Mouse (Mus musculus): ENCODE results near the gene Foxred1. TPM values are rescaled to one million over a fixed set of nuclear protein-coding genes. Genes with fewer than 3 reads are reported as not detected.

Gene Foxred1
- total RNA-seq (2014; fragmentation: Nextera tagmentation): 29.5 and 36.4 TPM in 2 replicates
- 37.9 and 52.0 TPM in 2 replicates for total RNA-seq (2017)

DNA sequence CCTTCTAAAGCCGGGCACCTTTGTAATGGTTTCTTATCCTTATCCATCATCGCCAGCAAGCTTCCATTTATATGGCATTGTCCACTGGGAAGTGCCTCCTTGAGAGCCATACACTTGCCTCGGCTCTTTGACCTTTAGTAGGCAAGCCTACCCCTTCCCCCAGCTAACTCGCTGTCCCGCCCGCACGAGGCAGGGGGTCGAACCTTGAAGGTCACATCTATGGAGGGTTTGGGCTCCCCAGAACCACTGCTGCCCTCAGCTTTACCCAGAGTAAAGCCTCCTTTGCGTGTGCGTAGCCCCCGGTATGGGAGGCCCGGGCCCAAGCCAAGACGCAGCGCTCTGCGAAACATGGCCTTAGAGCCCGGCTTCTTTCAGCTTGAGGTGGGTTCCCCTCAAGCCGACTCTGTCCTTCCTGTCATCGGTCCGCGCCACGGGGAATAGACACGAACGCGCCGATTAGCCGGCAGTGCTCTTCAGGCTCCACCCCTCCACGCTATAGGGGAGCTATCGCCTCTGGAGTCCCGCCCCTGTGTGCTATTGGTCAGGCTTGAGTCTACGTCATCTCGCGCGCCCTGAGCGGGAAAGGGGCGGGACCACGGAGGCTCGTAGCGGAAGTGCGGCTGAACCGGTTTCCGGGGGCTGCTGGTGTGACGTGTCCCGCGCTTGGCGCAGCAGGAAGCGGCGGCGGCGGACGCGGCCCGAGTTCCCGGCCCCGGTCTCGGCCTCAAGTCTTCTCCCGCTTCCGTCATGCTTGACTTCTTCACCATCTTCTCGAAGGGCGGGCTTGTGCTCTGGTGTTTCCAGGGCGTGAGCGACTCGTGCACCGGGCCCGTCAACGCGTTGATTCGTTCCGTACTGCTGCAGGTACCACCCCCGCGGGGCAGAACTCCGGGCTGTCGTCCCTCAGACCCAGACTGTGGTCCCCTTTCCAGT lies at the start of gene Foxred1:
Gene Foxred1 (minus strand): TSS at position 514 of the 933 bp plus-strand sequence.
- peak; percentile 98 for ATAC-seq (replicated peaks; ENCODE audit: low FRiP score, low TSS enrichment, poor library complexity, severe bottlenecking)

DNA sequence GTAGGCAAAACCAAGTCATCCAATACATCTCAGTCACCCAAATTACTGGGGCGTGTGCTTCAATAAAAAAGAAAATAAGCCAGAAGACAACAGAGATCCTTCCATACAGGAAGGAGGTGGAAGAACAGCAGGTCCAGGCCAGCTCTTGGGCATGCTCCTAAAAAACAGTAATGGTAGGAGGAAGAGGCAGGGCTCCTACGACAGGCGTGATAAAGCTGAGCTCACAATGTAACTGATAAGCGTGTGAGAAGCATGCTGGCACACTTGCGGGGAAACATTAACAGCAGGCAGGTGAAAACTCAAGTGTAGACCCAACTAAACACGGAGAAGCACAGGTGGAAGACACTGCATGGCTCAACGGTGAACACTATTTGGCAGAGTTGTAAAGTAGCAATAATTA lies 46.5 kb upstream of the Foxred1 start:
- ATAC-seq (replicated peaks; ENCODE audit: low FRiP score, low TSS enrichment, poor library complexity, severe bottlenecking): peak; percentile 69; the same call in 1 of the 2 replicates

DNA sequence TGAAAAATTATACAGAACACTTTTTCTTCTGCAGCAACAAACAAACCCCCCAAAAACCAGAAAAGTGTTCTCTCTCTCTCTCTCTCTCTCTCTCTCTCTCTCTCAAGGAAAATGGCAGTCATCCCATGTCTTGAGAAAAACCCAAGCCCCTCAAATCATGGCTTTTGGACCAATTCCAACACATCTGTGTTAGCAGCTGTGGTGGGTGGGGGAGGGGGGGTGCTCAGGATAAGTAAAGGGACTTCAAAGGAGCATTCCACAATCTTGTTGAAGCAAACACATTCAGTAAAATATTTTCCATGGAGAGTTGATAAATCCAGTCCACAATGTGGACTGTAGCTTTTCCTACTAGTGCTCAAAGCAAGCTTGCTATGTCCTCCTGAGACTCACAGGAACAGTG lies 38.6 kb upstream of the Foxred1 start:
- no peak for ATAC-seq (replicated peaks; ENCODE audit: low FRiP score, low TSS enrichment, poor library complexity, severe bottlenecking)

DNA sequence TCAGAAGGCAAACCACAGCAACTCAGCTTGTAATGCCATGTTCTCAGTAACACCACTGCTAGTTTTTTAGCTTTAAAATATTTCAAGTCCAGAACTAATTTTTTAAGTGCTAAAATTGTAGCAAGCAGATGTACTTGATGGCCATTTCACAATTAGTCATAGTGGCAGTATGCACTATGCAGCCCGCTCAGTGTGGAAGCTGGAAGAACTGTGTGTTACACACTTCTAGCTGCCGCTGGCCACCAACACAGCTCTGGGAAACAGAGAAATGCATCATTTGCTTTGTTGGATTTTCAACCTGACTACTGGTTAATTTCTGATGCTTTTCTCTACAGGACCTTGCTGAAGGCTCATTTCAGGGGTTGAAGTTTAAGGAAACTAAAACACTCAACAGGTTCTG lies 36.5 kb upstream of the Foxred1 start:
- no peak for ATAC-seq (replicated peaks; ENCODE audit: low FRiP score, low TSS enrichment, poor library complexity, severe bottlenecking)

DNA sequence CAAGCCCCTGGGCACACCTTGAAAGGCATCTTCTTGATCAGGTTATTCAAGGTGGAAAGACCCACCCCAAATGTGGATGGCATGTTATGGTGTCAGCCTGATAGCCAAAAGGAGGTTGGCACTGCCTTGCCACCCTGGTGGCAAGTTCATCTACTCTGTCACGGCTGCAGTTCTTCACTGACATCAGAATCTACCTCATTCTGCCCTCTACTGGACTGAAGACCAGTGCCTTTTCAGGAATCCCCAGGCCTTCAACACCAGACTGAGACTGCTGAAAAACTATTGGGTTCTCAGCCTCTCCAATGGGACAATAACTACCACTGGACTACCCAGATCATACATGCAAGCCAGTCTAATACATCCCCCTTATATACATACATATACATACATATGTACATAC lies 28.9 kb upstream of the Foxred1 start:
- 0 out of 2 replicates have a peak, but pooled peaks have one; percentile 26 for ATAC-seq (replicated peaks; ENCODE audit: low FRiP score, low TSS enrichment, poor library complexity, severe bottlenecking)

DNA sequence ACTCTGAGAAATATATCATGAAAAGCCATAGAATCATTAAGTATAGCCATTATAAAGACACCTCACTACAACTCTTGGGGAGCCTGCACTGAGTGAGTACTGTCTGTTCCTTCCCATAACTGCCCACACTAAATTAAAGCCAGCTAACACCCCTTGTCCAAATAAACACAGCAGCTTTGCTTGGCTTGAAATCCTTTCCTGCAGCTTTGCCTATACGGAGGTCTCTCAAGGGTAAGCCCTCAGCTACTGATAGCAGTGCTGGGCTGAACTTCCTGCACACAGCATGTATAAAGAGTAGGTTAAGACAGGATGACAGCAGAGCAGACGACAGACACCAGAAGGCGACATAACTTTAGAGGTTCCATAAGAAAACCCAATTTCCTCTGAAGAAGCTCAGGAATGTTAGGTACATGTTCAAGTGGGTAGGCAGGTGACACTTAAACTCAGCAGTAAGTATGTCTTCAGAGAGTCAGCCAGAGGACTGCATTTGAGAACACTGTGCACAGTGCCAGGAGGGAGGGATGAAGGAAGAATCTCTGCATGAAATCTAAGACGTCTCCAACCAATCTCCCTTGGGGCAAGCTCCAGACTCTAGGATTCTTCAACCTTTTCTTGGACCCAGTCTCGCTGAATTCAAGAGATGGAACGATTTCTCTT lies 28.2 kb upstream of the Foxred1 start:
- no peak for ATAC-seq (replicated peaks; ENCODE audit: low FRiP score, low TSS enrichment, poor library complexity, severe bottlenecking)

DNA sequence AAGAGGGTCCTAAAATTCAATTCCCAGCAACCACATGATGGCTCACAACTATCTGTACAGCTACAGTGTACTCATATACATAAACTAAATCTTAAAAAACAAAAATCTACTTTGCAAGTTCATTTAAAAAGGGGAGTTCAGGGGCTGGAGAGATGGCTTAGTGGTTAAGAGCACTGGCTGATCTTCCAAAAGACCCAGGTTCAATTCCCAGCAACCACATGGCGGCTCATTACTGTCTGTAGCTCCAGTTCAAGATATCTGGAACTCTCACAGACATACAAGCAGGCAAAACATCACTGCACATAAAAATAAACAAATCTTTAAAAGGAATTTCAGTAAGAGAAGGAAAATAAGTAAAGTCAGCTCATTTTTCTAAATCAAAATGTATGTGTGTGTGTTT lies 27.5 kb upstream of the Foxred1 start:
- ATAC-seq (replicated peaks; ENCODE audit: low FRiP score, low TSS enrichment, poor library complexity, severe bottlenecking): no peak

DNA sequence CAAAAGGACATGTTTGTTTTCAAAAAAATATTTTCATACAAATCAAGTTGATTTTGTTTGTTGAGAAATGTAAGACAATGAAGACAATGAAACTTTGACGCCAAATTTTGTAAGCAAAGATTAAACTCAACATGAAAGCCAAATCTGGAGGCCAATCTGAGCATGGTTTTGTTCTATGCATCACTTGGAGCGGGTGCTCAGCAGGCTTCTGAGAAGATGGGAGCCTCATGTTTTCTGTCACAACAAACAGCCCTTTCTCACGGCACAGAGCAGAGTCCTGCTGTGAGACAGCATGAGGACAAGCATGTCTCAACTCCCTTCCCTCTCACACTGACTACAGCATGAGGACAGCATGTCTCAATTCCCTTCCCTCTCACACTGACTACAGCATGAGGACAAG lies 25.1 kb upstream of the Foxred1 start:
- ATAC-seq (replicated peaks; ENCODE audit: low FRiP score, low TSS enrichment, poor library complexity, severe bottlenecking): no peak

DNA sequence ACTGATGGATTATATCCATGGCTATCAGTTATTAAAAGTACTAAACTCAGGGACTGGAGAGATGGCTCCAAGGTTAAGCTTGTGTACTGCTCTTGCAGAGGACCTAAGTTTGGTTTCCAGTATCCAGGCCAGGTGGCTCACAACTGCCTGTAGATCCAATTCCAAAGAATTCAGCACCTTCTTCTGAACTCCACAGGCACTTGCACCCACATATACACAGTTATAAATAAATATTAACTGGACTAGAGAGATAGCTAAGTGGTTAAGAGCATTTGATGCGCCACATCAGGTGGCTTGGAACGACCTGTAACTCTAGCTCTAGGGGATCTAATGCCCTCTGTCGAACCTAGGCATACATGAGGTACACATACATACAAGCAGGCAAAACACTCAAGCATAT lies 17.8 kb upstream of the Foxred1 start:
- no peak for ATAC-seq (replicated peaks; ENCODE audit: low FRiP score, low TSS enrichment, poor library complexity, severe bottlenecking)

DNA sequence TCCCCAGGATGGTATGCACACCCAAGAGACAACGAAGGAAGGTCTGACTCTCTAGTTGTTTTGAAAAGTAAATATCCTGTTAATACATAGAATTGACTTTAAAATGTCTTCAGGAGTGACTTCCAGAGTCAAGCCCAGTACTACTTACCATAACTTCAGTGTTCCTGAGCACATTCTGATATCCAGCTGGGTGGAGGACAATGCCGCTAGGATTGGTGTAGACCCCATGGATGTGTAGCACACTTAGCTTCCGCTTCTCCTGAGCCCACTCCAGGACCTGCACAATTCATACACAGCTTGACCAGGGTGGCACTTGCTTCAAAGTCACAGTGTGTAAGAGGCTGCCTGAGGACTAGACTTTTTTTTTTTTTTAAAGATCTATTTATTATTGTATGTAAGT lies 12.6 kb upstream of the Foxred1 start:
- no peak for ATAC-seq (replicated peaks; ENCODE audit: low FRiP score, low TSS enrichment, poor library complexity, severe bottlenecking)

DNA sequence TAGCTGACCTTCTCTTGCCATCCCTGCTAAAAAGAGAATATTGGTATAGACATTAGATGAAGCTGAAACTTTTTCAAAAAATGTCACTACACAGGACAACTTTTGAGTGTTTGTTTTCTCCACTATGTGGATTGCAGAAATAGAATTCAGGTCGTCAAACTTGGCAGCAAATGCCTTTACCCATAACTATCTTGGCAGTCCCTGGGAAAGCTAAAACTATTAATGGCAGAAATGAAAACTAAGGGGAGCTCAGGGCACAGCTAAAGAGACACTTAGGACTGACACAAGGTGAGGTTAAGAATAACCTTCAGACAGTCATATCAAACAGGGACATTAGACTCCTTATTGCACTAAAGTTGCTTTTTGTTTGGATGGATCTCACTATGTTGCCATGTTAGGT lies 7.1 kb upstream of the Foxred1 start:
- ATAC-seq (replicated peaks; ENCODE audit: low FRiP score, low TSS enrichment, poor library complexity, severe bottlenecking): no peak

DNA sequence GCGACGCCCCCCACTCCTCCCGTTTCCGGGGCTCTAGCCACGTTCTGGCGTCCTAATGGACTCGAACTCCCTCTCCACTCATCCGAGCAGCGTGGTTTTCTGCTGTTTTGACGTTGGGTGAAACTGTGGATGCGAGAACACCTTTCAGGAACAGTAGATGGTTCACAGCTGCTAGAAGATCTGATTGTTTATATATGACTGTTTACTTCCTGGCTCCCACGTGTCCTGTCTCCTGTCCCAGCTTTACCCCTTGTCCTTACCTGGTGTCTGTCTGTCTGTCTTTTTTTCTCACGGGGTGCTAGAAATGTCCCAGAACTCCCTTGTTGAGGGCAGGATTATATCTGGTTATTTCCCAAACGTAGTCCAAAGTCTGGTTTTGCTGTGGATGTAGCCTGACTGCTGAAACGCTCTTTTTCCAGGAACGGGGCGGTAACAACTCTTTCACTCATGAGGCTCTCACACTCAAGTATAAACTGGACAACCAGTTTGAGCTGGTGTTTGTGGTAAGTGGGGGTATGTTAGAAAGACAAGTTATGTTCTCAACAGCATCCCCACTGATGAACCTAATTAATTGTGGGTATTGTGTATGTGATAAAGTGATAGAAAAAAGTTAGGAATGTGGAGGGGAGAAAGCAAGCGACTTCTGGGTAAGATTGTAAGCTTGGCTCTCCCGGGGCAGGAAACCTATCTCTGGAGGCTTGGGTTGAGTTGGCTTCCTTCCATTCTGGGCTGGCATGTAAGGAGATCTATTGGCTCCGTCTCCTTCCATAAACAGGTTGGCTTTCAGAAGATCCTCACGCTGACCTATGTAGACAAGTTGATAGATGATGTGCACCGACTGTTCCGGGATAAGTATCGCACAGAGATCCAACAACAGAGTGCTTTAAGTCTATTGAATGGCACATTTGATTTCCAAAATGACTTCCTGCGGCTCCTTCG lies 987 bp upstream of the Foxred1 start:
- peak; percentile 2; the same call in 1 of the 2 replicates for ATAC-seq (replicated peaks; ENCODE audit: low FRiP score, low TSS enrichment, poor library complexity, severe bottlenecking)

DNA sequence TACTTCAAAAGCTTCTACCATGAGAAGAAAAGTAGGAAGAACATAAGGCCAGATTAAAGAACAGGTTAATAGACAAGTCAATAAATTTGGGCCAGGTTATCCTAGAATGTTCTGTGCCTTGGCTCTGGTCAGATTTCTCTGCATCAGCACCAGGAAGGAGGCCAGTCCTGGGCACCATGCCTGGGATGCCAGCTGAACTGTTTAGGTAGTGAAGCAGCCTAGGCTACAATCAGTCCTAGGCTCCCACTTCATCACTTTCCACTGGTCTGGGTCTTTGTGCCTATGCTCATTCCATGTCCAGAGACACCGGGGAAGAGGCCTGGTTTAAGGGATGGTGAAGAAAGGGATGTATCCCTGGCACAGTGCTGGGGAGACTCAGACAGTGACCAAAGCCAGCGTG lies 6.4 kb downstream of the Foxred1 start:
- ATAC-seq (replicated peaks; ENCODE audit: low FRiP score, low TSS enrichment, poor library complexity, severe bottlenecking): no peak

DNA sequence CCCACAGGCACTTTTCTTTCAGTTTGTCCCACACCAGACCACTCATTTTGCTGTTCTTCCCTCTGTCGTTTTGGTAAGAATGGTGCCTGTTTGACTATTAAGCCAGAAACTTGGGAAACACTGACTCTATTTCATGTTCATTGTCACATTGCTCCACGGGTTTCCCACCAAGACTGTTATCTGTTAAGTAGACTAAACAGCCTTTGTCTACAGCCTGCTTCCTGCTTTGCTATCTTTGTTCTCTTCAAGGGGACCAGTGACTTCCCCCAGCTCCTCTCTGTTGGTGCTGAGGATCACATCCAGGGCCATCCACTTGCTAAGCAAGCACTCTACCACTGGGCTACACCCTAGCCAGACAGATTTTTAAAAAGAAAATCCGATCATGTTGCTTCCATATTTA lies 7.3 kb downstream of the Foxred1 start:
- no peak for ATAC-seq (replicated peaks; ENCODE audit: low FRiP score, low TSS enrichment, poor library complexity, severe bottlenecking)

DNA sequence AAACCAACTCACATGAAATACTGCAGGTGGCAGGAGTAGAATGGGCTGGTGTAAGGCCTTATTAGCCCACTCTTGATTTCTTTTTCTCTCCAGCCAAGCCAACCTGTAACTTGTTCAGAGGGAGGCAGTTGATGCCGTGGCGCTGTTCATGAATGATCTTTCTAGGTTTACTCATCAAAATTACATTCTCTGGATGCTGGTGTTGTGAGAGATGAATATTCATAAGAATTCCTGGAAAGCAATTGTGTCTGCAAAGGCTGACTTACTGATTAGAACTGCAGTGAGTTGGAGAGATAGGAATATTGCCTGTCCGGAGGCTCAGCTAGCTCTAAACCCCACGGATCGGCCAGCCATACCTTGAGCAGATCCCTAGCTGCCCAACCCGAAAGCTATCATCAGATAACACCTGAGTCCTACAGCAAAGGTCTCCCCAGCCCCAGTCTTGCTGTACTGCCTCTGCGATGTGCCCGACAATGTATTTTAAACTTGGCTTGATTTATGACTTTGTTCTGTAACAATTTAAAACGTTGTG lies 10.3 kb downstream of the Foxred1 start:
- peak; percentile 4; the same call in 1 of the 2 replicates for ATAC-seq (replicated peaks; ENCODE audit: low FRiP score, low TSS enrichment, poor library complexity, severe bottlenecking)

DNA sequence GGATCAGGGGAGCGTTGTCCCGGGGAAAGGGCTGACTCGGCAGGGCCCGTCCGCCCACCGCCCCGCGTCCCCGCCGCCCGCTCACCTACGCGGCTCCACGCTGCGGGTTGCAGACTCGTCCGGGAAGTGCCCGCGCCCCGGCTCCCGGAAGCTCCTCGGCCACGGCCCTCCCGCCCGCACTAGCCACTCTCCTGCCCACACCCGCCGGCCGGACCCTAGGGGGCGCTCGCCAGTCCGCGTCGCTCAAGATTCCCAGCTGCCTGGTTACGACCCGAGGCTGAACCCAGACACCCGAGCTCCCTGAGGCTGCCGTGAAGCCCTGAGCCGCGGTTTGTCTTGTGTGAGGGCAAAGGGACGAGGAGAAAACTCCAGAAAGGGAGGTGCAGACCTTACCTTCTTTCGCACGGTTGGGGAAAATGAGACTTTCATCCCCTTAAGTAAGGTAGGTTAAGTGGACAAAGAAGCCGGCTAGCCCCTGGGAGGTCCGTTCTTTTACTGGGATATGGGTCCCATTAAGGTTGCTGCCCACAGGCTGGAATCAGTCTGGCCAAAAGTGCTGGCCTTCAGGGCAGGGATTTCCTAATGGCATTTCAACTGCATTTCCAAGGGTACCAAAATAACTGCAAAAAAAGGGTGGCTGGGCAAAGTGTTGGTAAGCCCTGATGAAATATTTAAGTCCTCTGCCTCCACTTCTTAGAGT lies 10.9 kb downstream of the Foxred1 start, which contains the start of the genes Srpr and Tirap:
Gene Srpr (plus strand): TSS at position 404 of the 700 bp plus-strand sequence.
Gene Tirap (minus strand): TSS at position 520 of the 700 bp plus-strand sequence.
- peak; percentile 92 for ATAC-seq (replicated peaks; ENCODE audit: low FRiP score, low TSS enrichment, poor library complexity, severe bottlenecking)

DNA sequence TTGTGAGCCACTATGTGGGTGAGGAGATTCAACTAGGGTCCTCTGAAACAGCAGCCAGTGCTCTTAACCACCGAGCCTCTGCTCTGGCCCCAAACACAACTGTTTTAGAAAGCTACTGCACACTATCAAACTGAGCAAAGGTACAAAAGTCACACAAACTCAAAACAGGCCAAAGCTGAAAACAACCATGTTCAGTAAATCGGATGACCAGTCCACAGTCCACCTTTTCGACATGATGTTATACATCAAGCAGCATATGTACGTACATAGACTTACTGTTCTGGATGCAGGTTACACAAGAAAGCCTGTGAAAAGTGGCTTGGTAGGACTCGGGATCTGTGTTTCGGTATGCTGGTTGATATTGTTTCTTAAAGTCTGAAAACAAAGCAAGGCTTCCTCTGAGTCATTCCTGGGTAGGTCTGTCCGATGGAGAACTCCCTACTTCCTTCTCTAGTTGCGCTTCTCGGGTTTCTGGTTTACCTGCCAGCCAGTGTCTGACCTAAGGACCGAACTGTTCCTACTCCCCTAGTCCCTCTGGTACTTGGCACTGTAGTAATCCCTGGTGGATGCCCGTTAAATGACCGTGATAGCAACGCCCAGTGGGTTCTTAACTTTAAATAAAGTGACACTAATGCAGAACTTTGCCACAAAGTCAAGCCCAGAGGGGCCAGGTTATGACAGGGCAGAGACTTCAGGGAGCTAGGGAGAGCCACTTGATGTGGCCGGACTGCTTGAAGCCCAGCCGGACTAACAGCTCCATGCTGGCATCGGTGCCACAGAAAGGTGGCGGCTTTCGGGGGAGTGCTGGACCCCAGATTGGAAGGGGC lies 11.7 kb downstream of the Foxred1 start:
- ATAC-seq (replicated peaks; ENCODE audit: low FRiP score, low TSS enrichment, poor library complexity, severe bottlenecking): peak; percentile 19; the same call in 1 of the 2 replicates

DNA sequence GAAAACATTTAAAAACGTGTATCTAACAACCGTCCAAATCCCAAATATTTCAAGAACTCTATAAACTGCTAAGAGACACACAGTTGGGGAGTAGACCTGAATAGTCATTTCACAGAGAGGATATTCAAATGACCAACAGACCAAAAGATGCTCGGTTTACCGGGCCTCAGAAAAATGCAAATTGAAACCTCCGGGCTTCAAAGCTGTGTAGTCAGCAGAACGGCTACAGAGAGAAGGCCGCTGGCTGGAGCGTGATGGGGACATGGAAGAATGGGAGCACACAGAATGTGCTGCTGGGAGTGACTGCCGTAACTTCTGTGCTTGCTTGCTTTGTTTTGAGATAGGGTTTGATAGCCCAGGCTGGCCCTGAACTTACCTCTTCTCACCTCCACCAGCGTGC lies 12.5 kb downstream of the Foxred1 start:
- no peak for ATAC-seq (replicated peaks; ENCODE audit: low FRiP score, low TSS enrichment, poor library complexity, severe bottlenecking)
